Mouse (Mus musculus) embryonic facial prominence, embryonic 11.5 days (tissue): ENCODE data around the gene Zfp566. TPM values are rescaled to one million over a fixed set of nuclear protein-coding genes. Genes with fewer than 3 reads are reported as not detected.

Experiments
- microRNA-seq: library from miRNA; unstranded; fragments of <30 nt; microRNA quantifications from one replicate; pipeline ENCODE4, GENCODE M21; 2016; ENCODE audit warnings: borderline number of aligned reads
- polyA plus RNA-seq: library from polyadenylated mRNA; unstranded; fragments of >200 nt; fragmentation: Nextera tagmentation; extraction: Ambion mirVana; gene quantifications from 2 replicates; pipeline ENCODE4 v1.2.1, GENCODE M21; 2014

The Zfp566 gene
- polyA plus RNA-seq, 1 experiment from 2014 or later, result 17.5 TPM

Small RNA genes lying within 50 kb of the gene (microRNA-seq; reads per million reads assigned to microRNA genes)
- gene Gm23368, result not detected

Other genes starting within 250 kb of the Zfp566 start
- gene Zfp940, start 236.9 kb downstream of the Zfp566 start, polyA plus RNA-seq, result 9.4 and 10.7 TPM in 2 replicates
- 8.9 and 9.1 TPM in 2 replicates for gene Zfp420, start 230.5 kb downstream of the Zfp566 start, polyA plus RNA-seq
- gene Zfp27, start 184.0 kb downstream of the Zfp566 start, polyA plus RNA-seq, result 14.8 and 15.5 TPM in 2 replicates
- 10.3 and 12.6 TPM in 2 replicates for gene Zfp383, start 182.3 kb downstream of the Zfp566 start, polyA plus RNA-seq
- gene Zfp74, start 136.4 kb downstream of the Zfp566 start, polyA plus RNA-seq, result 10.0 and 13.7 TPM in 2 replicates
- 19.5 and 20.0 TPM in 2 replicates for gene Zfp568, start 106.6 kb downstream of the Zfp566 start, polyA plus RNA-seq
- 4.6 and 5.8 TPM in 2 replicates for gene Zfp14, start 39.1 kb downstream of the Zfp566 start, polyA plus RNA-seq
- 3.4 and 4.2 TPM in 2 replicates for gene Zfp82, start 17.6 kb downstream of the Zfp566 start, polyA plus RNA-seq
- gene Gm26920, start 117 bp downstream of the Zfp566 start, polyA plus RNA-seq, result 3.6 and 4.8 TPM in 2 replicates
- gene Zfp260, start 4.2 kb upstream of the Zfp566 start, polyA plus RNA-seq, result 152 and 161 TPM in 2 replicates
- 5.9 and 6.2 TPM in 2 replicates for gene Zfp382, start 31.4 kb upstream of the Zfp566 start, polyA plus RNA-seq
- 19.8 and 23.0 TPM in 2 replicates for gene Zfp146, start 79.2 kb upstream of the Zfp566 start, polyA plus RNA-seq
- gene Cox7a1, start 93.6 kb upstream of the Zfp566 start, polyA plus RNA-seq, result 2.4 and 3.0 TPM in 2 replicates
- gene Capns1, start 108.3 kb upstream of the Zfp566 start, polyA plus RNA-seq, result 56.8 and 56.9 TPM in 2 replicates
- 166 and 177 TPM in 2 replicates for gene Polr2i, start 141.4 kb upstream of the Zfp566 start, polyA plus RNA-seq
- gene Tbcb, start 141.7 kb upstream of the Zfp566 start, polyA plus RNA-seq, result 245 and 256 TPM in 2 replicates
- gene Ovol3, start 145.2 kb upstream of the Zfp566 start, polyA plus RNA-seq, result not detected in 2 replicates
- 0.28 and 0.31 TPM in 2 replicates for gene Thap8, start 189.6 kb upstream of the Zfp566 start, polyA plus RNA-seq
- 5.2 and 9.3 TPM in 2 replicates for gene Wdr62, start 189.9 kb upstream of the Zfp566 start, polyA plus RNA-seq
- 52.5 and 70.5 TPM in 2 replicates for gene Clip3, start 201.2 kb upstream of the Zfp566 start, polyA plus RNA-seq
- 80.7 and 92.0 TPM in 2 replicates for gene Alkbh6, start 218.2 kb upstream of the Zfp566 start, polyA plus RNA-seq
- 34.5 and 44.5 TPM in 2 replicates for gene Syne4, start 224.3 kb upstream of the Zfp566 start, polyA plus RNA-seq
- 1.4 TPM in 1 of 2 replicates, not detected in the other for gene E130208F15Rik, start 231.2 kb upstream of the Zfp566 start, polyA plus RNA-seq
- gene Sdhaf1, start 233.4 kb upstream of the Zfp566 start, polyA plus RNA-seq, result 24.4 and 25.0 TPM in 2 replicates